Mouse (Mus musculus) forelimb bud, embryonic 11.5 days (tissue): ENCODE measurements around the gene Rab23.

ENCODE experiments used
- DNase-seq: peaks from one replicate; pipeline ENCODE4 v3.0.0-alpha.2; 2012; ENCODE audit warnings: low read depth, low spot score

Gene Rab23

DNA sequence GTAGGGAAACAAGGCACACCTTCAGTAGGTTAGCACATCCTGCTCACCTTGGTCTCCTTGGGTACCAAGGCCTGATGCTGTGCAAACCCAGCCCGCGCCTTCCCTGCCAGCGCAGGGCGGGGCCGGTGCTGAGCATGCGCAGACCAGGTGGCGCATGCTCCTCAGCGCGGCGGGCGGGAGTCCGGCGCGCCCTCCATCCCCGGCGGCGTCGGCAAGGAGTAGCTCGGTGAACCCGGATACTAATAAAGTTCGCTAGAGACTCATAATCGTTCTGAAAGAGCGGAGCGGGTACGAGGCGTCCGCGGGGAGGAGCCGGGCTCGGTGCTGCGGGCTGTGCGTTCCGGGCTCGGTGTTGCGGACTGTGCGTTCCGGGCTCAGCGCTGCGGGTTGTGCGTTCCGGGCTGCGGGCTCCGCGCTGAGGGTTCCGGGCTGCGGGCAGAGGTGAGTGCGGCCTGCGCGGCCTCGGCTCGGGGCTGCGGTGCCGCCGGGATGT, at the start of gene Rab23:
Gene Rab23 (plus strand): TSS at position 155 of the 493 bp plus-strand sequence.
- peak; percentile 87 for DNase-seq

DNA sequence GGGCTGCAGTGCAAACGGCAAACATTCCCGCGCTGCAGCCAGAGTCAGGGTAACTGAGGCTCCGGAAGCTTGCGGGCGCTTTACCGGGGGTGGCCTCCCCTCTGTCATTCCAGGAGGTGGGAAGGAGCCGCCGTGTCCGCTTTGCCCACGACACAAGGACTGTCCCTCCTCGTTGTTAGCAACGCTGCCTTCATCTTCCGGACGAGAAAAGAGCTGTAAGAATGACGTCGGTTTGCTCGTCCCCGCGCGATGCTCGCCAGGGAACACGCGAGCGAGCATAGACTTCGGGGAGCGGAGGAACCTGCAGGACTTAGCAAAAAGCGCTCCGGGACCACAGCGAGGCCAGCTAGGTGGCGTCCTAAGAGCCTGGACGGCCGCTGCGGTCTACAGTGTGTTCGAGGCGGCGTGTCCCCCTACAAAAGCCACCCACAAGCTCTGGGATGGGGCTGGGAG, 49.5 kb upstream of the Rab23 start:
- peak; percentile 72 for DNase-seq

DNA sequence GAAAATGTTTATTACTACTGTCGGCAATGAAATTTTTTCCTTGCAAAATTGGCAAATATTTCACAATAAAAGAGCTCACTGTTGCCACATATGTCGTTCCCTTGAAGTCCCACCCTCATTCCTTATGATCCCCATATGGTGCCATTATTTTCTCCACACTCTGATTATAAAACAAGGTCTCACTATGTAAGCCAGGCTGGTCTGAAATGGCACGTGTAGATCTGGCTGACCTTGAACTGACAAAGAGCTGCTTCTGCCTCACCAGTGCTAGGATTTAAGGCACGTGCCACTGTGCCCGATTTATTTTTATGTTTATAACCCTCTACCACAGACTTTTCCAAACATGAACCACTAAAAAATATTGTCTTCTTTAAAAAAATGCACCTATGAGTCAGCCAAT, 48.2 kb upstream of the Rab23 start:
- no peak for DNase-seq

DNA sequence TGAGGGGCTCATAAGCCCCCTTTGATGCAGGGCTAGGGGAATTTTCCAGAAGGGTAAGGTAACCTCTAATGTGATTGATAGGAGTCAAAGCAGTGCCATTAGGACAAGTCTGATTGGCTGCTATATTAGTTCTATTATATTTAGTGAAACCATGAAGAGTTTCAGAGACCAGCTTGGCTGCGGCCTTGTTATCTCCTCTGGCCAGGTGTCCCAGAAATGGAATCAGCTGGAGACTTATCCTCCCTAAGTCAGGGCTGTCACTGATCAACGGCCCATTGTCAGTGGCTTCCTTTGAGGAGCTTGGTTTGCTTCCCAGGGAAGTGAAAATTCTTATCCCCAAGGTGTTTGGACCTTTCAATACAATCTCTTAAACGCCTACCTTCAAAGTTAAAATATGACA, 47.6 kb upstream of the Rab23 start:
- no peak for DNase-seq

DNA sequence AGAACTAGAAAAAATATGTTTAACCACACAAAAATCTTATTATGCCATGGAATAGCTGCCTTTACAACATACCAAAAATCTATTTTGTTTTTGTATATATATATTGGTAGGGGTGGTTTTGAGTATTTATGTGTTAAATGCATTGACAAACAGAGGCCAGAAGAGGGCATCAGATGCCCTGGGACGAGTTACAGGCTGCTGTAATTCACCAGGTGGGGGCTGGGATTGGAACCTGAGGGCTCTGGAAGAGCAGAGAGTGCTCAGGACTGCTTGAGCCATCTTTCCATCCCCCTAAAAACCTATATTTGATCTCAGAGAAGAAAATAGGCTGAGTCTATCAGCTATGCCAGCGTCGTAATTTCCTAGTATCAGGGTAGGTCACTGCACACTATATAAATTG, 47.2 kb upstream of the Rab23 start:
- DNase-seq, result peak; percentile 54

DNA sequence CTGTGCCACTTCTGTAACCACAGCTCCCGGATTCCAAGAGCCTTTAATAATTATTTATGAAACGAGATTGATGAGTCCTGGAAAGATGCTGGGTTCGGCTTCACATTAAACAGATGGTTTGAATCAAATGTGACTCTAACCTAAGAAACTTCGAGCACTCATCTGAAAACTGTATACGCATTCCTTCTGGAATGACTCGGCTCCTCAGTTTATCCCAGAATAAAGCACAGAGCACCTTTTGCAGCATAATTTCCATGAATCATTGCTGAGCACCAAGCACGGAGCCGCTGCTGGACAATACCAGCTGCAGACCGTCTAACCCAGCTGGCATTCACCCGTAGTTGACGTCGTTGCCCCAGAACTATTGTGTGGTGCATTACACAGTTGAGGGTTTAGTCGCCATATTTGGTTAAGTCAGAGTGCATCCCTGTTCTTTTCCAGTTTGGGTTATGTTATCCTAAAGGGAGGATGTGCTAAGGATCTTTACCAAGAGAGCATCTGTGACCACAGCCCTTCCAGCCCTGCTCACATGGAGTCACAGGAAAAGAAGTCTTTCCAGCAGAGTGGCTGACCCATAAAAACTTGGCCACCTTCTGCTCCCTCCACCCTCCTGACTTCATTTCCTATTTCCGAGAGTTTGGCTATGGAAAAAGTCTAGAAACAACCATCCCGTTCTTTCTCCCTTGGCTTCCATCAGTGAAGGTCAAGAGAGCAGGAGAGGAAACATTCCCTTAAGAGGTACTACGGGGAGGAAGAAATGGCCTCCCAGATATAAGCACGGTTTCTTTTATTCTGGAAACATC, 46.3 kb upstream of the Rab23 start:
- DNase-seq, result no peak

DNA sequence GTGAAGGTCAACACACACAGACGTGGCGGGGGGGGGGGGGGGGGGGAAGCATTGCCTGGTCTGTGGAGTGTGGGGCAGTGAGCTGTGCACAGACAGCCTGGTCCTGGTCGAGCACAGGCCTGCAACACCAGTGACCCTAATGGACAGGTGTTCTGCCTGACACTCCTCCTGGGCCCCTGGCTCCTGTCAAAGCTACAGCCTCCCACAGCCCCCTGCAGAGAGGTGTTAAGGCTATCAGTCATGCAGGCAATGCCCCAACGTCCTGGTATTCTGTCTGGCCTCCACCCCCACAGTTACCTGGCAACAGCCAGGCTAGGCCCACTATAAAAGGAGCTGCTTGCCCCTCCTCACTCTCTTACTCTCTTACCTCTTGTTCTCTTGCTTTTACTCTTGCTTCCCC, 39.3 kb upstream of the Rab23 start:
- DNase-seq, result no peak

DNA sequence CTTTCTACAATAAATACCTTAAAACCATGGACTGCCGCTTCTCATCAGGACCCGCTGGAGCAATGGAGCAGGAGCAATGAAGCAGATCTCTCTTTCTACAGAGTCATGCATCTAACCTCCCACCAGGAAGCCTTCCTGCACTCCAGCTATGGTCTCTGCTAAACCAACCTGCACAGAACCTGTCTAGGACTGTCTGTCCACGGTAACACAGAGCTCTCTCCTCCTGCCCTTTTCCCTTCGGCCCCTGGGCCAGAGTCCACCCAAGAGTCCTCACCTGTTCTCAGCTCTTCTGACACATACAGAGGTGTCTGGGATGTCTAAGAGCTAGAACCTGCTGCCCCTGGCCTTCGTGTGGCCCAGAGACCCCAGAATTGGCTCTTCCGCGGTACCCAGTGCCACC, 38.8 kb upstream of the Rab23 start:
- no peak for DNase-seq

DNA sequence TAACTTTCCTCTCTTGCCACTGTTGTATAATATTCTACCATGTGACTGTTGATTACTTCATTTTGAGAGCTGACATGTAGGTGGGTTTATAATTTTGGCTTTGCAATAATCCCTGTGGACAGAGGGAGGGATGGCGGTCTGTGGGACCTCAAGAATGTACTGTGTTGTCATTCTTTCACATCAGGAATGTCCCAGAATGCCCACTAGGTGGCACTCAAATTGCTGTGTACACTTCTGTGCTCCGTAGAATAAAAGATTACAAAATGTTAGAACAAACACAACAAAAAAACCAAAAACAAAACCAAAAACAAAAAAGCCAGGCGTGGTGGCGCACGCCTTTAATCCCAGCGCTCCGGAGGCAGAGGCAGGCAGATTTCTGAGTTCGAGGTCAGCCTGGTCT, 35.2 kb upstream of the Rab23 start:
- DNase-seq, result no peak

DNA sequence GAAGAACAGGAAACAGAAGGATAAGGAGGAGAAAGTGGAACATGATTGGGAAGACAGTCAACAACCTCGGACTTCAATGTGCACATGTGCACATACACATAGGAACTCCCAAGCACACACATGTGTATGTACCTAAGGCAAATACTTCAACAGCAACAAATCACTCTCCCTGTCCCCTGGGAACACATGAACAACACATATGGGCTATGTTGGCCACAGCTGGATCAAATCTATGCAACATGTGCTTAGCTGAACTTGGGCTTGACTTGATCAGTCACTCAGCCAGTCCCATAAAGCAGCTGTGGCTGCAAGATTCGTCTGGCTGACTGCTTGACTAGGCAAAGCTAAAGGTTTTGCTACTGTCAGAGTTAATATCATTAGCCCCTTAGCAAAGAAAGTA, 30.9 kb upstream of the Rab23 start:
- DNase-seq, result peak; percentile 63

DNA sequence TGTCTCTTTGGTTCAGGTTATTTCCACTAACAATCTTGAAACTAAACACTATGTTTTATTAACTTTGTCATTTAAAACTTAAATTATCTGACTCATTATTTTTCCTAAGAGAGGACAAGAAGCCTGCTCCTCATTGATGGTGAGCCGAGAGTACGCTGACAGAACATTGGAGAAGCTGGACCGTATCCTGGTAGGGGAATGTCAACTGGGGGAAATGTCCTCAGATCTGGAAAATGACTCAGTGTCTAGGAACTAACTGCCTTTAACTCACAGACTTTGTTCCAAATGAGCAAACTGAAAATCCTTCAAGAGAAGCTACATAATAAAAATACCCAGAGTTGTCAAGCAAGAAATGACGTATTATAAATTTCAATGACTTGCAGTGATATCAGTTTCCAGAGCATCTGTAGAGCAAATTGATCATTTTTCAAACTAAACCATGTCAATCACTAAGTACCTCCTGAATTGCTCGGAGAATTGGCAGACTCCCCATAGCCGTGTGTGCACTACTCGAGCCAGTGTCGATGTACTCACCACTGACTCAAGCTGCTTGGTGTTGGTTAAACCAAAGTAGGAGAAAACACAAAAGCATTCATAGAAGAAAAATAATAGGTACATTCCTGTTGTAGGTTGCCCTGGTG, 30.1 kb upstream of the Rab23 start:
- DNase-seq, result no peak

DNA sequence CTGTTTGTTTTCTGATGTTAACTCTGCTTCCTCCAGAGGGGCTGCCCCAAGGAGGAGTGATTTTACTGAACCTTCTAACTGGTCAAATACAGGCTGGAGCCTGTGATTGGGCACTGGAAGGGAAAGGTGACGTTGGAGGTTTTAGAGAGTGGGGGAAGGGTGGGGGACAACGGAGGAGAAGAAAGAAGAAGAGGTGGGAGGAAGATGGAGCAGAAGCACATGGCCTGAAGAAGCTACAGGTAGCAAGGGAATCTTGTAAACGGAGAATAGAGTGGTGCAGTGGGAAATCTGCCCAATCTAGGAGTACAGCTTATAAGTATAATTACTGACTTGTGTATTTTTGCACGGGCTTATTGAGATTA, 29.6 kb upstream of the Rab23 start:
- DNase-seq, result no peak

DNA sequence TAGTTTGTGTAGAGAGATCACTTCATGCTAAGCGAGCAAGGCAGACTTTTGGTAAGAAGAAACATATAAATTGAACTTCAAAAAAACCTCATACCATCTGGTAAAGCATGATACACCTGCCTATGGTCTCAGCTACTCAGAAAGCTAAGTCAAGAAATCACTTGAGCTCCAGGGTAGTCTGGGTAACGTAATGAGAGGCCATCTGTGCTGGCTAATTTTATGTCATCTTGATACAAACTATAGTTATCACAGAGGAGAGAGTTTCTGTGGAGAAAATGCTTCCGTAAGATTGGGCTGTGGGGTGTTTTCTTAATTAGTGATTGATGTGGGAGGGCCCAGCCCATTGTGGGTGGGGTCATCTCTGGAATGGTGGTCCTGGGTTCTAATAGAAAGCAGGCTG, 25.8 kb upstream of the Rab23 start:
- no peak for DNase-seq

DNA sequence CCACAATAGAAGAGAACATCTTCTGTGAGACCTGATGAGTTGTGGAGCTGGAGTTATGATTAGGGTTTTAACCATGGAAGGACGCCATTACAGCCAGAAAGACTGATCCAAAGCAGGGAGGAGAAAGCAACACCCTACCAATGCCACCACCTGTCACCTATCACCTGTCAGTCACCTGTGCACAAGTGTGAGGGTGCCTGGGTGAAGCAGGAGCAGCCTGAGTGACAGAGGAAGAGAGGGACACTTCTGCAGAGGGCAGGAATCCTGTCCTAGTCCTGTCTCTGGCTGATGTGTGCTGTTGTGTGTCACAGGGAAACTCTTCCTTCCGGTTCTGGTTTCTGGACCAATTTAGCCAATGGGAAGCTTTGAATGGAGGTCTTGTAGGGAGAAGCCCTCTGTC, 23.7 kb upstream of the Rab23 start:
- DNase-seq, result no peak

DNA sequence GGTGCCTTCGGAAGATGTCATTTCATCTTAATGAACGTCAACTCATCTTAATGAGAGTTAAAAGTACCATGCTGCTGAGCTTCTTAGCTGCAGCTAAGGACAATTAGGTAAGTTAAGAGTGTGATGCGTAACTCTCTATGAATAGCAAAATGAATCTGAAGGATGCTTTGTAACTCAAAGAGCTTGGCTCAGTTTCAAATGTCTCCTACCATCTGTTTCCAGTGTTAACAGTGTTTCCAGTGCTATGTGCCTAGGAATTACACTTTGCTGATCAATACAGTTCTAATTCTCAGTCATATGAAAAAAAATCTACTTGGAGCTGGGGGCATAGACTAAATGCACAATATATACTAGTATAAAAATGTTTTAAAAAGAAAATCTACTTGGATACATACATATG, 18.4 kb upstream of the Rab23 start:
- no peak for DNase-seq

DNA sequence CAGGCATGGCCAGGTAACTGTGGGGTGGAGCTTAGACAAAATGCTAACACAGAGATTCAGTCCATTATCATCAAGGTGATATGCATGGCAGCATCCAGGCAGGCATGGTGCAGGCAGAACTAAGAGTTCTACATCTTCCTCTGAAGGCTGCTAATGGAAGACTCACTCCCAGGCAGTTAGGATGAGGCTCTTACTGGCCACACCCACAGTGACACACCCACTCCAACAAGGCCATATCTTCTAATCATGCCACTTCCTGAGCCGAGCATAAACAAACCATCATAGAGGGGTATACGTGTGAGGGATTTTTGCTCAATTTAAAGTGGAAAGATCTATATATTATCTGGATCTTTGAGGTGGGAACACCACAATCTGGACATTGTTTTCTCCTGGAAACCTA, 10.1 kb upstream of the Rab23 start:
- no peak for DNase-seq

DNA sequence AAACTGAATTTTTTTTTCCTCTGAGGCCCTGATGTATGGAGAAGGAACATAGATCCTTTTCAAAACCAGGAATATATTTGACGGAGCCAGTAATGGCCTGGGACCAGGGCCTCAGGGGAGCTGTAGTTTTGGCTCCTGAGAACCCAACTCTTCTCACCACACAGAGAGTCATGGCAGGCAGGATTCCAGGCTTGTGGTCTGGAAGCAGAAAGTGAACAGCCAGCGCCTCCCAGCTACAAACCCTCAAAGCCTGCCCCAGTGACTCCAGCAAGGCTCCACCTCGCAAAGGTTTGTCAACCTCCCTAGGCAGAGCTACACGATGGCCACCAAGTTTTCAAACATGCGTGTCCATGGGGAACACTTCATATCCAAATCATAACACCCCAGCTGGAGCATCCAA, 7.7 kb upstream of the Rab23 start:
- DNase-seq, result no peak

DNA sequence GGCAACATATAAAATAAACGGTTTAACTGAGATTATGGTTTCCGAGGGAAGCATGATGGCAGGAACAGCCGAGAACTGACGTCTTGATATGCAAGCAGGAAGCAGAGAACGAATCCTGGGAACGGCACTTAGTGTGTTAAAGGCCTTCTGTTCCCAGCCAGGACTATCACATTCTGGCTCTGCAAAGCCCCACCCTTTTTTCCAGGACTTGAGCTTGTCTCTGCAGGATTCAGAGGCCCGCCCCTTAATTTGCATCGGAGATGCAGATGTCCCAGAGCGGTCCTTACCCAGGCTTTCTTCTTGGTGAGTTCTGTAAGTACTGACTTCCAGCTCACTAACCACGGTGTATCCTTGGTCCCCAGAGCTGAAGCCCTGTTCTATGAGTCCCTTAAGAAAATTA, 4.9 kb upstream of the Rab23 start:
- peak; percentile 31 for DNase-seq

DNA sequence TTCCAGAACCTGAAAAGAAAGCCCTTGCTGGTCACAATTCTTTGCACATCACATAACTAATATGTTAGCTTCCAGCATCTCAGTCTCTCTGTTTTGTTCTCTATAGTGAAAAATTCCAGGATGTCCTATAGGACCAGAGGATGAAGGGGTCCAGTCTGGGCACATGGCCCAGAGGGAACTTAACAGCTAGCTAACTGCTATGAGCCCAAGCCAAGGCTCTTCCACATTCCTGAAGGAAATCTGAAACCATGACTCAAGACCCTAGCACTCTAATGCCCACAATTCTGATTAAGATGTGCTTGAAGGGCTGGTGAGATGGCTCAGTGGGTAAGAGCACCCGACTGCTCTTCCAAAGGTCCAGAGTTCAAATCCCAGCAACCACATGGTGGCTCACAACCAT, 2.1 kb upstream of the Rab23 start:
- DNase-seq, result no peak

DNA sequence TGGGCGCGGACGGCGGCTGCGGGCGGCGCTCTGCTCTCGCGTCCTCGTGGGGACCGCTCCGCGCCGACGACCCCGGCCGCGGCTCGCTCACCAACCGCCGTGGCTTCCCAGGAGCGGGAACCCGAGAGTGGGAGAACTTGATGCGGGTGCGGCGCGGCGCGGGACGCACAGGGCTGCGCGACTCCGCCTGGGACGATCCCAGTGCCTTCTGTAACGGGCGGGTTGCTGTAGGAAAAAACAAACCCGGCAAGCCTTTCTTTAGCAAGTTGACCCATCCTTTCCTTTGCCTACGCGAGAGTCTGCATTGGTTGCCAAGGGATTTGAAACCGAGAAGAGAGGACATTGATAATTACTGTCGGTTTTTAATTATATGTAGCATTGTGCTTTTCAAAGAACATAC, 544 bp downstream of the Rab23 start:
- no peak for DNase-seq

DNA sequence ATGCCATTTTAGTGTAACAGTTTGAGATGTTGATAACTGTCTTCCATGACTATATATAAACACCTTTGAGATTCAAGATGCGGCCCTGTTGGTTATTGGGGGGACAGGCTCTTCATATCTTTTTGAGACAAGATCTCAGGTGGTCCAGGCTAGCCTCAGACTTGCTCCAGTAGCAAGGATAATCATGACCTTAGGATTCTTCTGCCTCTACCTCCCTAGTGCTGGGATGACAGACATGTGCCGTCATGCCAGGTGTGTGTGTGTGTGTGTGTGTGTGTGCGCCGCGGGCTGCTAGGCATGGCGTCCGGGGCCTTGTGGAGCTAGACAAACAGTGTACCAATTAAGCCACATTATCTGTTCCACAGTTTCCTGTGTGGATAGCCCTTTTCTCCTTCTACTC, 1.3 kb downstream of the Rab23 start:
- no peak for DNase-seq

DNA sequence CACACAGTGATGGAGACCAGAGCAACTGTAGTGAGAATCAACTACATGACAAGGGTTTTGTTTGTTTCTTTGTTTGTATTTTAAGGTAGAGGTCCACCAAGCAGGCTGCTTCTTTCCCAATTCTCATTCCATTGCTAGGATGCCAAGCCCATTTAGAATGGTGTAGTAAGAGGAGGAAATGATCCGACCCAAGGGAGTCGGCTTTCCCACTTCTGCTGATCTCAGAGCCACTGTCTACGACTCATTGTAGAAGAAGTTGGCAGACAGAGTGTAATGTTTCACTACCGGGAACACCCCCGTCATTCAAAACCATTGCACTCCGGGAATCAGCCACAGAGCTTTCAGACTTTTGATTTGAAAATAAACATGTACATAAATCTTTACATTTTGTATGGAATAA, 4.8 kb downstream of the Rab23 start:
- DNase-seq, result no peak

DNA sequence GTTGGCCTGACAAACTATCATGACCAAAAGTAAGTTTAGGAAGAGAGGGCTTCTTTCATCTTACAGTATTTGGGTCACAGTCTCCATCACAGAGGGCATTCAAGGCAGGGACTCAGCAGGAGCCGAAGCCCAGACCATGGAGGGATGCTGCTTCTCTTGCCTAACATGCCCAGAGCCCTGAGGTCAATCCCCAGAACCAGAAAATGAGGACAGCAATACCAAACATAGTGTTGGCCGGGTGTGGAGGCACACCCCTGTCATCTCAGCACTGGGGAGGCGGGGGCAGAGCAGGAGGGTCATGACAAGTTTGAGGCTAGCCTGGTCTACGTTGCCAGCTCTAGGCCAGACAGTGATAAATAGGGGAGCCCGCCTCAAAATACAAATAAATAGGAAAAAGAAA, 5.4 kb downstream of the Rab23 start:
- DNase-seq, result no peak
